Mouse (Mus musculus) lung, postnatal 0 days (tissue): ENCODE results near the gene Lbhd2. TPM values are rescaled to one million over a fixed set of nuclear protein-coding genes. Genes with fewer than 3 reads are reported as not detected.
A peak's percentile ranks its signal among the peaks of the same experiment; 100 is the strongest.

Experiments
- ATAC-seq: fragments of 200-750 bp; cut with Nextera tagmentation; 2 replicates; pipeline ENCODE4 v1.8.0; 2017; ENCODE audit warnings: moderate library complexity
- DNase-seq: peaks from one replicate; pipeline ENCODE4 v3.0.0-alpha.2; 2016; ENCODE audit warnings: low spot score
- H3K27ac ChIP-seq: fragments of 300-500 bp; sonication (generic); 2 replicates; pipeline ENCODE4 v1.5.1; 2014; ENCODE audit warnings: antibody characterized with exemption, mild to moderate bottlenecking, low read length, mixed read lengths
- H3K27me3 ChIP-seq: fragments of 300-500 bp; sonication (generic); replicated peaks from 2 replicates; pipeline ENCODE4 v1.6.1; 2014; ENCODE audit warnings: low read length, mixed read lengths; ENCODE audit not compliant: insufficient read depth
- H3K36me3 ChIP-seq: fragments of 300-500 bp; sonication (generic); 2 replicates; pipeline ENCODE4 v1.6.1; 2014; ENCODE audit warnings: low read length, mixed read lengths; ENCODE audit not compliant: insufficient read depth
- H3K4me1 ChIP-seq: fragments of 300-500 bp; sonication (generic); 2 replicates; pipeline ENCODE4 v1.6.1; 2014; ENCODE audit warnings: antibody characterized with exemption, low read depth, low read length, mixed read lengths; ENCODE audit not compliant: insufficient read depth
- H3K4me2 ChIP-seq: fragments of 300-500 bp; sonication (generic); replicated peaks from 2 replicates; pipeline ENCODE4 v1.6.1; 2014; ENCODE audit warnings: low read depth, mild to moderate bottlenecking, low read length, moderate library complexity, mixed read lengths
- H3K4me3 ChIP-seq: fragments of 300-500 bp; sonication (generic); 2 replicates; pipeline ENCODE4 v1.5.1; 2014; ENCODE audit warnings: low read depth, low read length
- H3K9ac ChIP-seq: fragments of 300-500 bp; sonication (generic); replicated peaks from 2 replicates; pipeline ENCODE4 v1.6.1; 2014; ENCODE audit warnings: low read depth, mild to moderate bottlenecking
- H3K9me3 ChIP-seq: fragments of 300-500 bp; sonication (generic); 2 replicates; pipeline ENCODE4 v1.6.1; 2016; ENCODE audit warnings: low read length, mixed read lengths
- CTCF ChIP-seq: IDR thresholded peaks from 2 replicates; pipeline ENCODE4 v1.5.1; 2016; ENCODE audit warnings: antibody characterized with exemption, mild to moderate bottlenecking
- EP300 ChIP-seq: IDR thresholded peaks from 2 replicates; pipeline ENCODE4 v1.6.1; 2016; ENCODE audit warnings: antibody characterized with exemption, mild to moderate bottlenecking, control low read depth
- WGBS: fragments of 180-500 bp; shearing (Covaris S2); extraction: QIAGEN DNeasy Blood & Tissue Kit; methylation state at CpG from one replicate; pipeline ENCODE4 v1.1.7; 2014; 5-methylcytosine and 5-hydroxymethylcytosine counted together
- polyA plus RNA-seq: library from polyadenylated mRNA; unstranded; fragments of >200 nt; fragmentation: Nextera tagmentation; extraction: Ambion mirVana; gene quantifications from 2 replicates; pipeline ENCODE4 v1.2.1, GENCODE M21; 2015

Lbhd2 gene
- polyA plus RNA-seq, 1 experiment from 2014 or later: 0.37 TPM

- H3K36me3 ChIP-seq: no peaks in the 10 kb centered on the region
- no peak overlapping the region for H3K9ac ChIP-seq
- ATAC-seq (no peak), DNase-seq (no peak)
- H3K27ac ChIP-seq: no peak overlapping the region
- 71% methylated on average over 7 of the region's 7 CpGs for WGBS
- TF ChIP-seq CTCF: no peak
- no peak for TF ChIP-seq EP300
- H3K4me1 ChIP-seq: peaks cover 27% of the 10 kb centered on the region; the same call in 1 of the 2 replicates
- no peaks in the 10 kb centered on the region for H3K27me3 ChIP-seq
- no peak overlapping the region for H3K4me2 ChIP-seq
- H3K4me3 ChIP-seq: no peak overlapping the region
- no peaks in the 10 kb centered on the region for H3K9me3 ChIP-seq
Observed at GRCm38 (mm10) chr12:111371905-111372304, 34.7 kb upstream of the Lbhd2 start.

GRCm38 (mm10) chr12:111373411-111373810 is 33.2 kb upstream of the Lbhd2 start:
- H3K4me2 ChIP-seq: no peak overlapping the region
- H3K4me1 ChIP-seq: peaks cover 23% of the 10 kb centered on the region; the same call in 1 of the 2 replicates
- WGBS: 49% methylated on average over 6 of the region's 6 CpGs

GRCm38 (mm10) chr12:111374727-111375126 is 31.9 kb upstream of the Lbhd2 start:
- Histone ChIP-seq H3K9me3 (no peaks in the 10 kb centered on the region), H3K27ac (0 out of 2 replicates have a peak overlapping the region, but pooled peaks have one; percentile 23)
- 43% methylated on average over 10 of the region's 10 CpGs for WGBS

More at GRCm38 (mm10) chr12:111373411-111373810, 33.2 kb upstream of the Lbhd2 start:
- H3K36me3 ChIP-seq: no peaks in the 10 kb centered on the region
- no peak overlapping the region for H3K27ac ChIP-seq
- no peak overlapping the region for H3K9ac ChIP-seq
- H3K27me3 ChIP-seq: no peaks in the 10 kb centered on the region
- no peaks in the 10 kb centered on the region for H3K9me3 ChIP-seq
- H3K4me3 ChIP-seq: no peak overlapping the region
- no peak for TF ChIP-seq CTCF
- TF ChIP-seq EP300: no peak
- ATAC-seq (no peak), DNase-seq (no peak)

DNA sequence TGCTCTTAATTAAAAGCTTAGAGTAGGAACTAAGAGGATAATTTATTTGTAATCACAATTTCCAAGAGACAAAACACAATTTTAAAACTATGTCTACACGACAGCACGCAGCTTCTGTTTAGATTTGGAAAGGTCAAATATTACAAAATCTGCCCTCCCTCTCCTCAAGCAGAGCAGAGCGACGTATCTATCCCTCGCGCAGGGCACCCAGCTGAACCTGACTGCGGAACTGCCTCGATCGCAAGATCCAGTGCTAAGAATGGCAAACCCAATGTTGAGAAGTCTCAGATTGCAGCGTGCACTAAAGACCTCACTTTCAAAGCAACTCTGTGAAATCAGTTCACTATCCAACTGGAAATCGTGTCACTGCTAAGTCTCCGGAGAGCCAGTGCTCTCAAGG is 31.1 kb upstream of the Lbhd2 start:
- Histone ChIP-seq H3K9me3 (no peaks in the 10 kb centered on the region), H3K9ac (peak overlapping the region; percentile 94), H3K4me2 (peak overlapping the region; percentile 83), H3K4me3 (peak overlapping the region; percentile 96), H3K4me1 (peaks cover 16% of the 10 kb centered on the region; the same call in 1 of the 2 replicates), H3K27ac (peak overlapping the region; percentile 99), H3K36me3 (no peaks in the 10 kb centered on the region), H3K27me3 (no peaks in the 10 kb centered on the region)
- DNase-seq (peak; percentile 62), ATAC-seq (no peak)
- WGBS: 11% methylated on average over 12 of the region's 12 CpGs
- TF ChIP-seq EP300 (no peak), CTCF (no peak)

More at GRCm38 (mm10) chr12:111374727-111375126, 31.9 kb upstream of the Lbhd2 start:
- Histone ChIP-seq H3K4me1 (peaks cover 16% of the 10 kb centered on the region; the same call in 1 of the 2 replicates), H3K4me2 (peak overlapping the region; percentile 83), H3K4me3 (peak overlapping the region; percentile 96; the same call in 1 of the 2 replicates), H3K9ac (no peak overlapping the region), H3K27me3 (no peaks in the 10 kb centered on the region), H3K36me3 (no peaks in the 10 kb centered on the region)
- TF ChIP-seq CTCF (no peak), EP300 (no peak)
- no peak for ATAC-seq
- DNase-seq: no peak

GRCm38 (mm10) chr12:111376053-111376452 is 30.6 kb upstream of the Lbhd2 start:
- H3K4me2 ChIP-seq: peak overlapping the region; percentile 83
- TF ChIP-seq EP300 (no peak), CTCF (no peak)

GRCm38 (mm10) chr12:111376826-111377331 is 29.7 kb upstream of the Lbhd2 start:
- Histone ChIP-seq H3K27me3 (no peaks in the 10 kb centered on the region), H3K36me3 (no peaks in the 10 kb centered on the region), H3K9me3 (no peaks in the 10 kb centered on the region), H3K4me2 (peak overlapping the region; percentile 83), H3K4me1 (peaks cover 16% of the 10 kb centered on the region; the same call in 1 of the 2 replicates), H3K27ac (peak overlapping the region; percentile 99), H3K4me3 (peak overlapping the region; percentile 96), H3K9ac (peak overlapping the region; percentile 94)
- DNase-seq (peak; percentile 79), ATAC-seq (peak; percentile 42)
- TF ChIP-seq EP300: peak; percentile 38; the same call in 1 of the 2 replicates
- TF ChIP-seq CTCF: peak; percentile 8; the same call in 1 of the 2 replicates
- WGBS: under 1% methylated on average over 38 of the region's 49 CpGs

More at GRCm38 (mm10) chr12:111376053-111376452, 30.6 kb upstream of the Lbhd2 start:
- Histone ChIP-seq H3K27me3 (no peaks in the 10 kb centered on the region), H3K36me3 (no peaks in the 10 kb centered on the region), H3K4me3 (peak overlapping the region; percentile 96), H3K27ac (peak overlapping the region; percentile 99), H3K4me1 (peaks cover 16% of the 10 kb centered on the region; the same call in 1 of the 2 replicates), H3K9ac (peak overlapping the region; percentile 94), H3K9me3 (no peaks in the 10 kb centered on the region)
- DNase-seq (peak; percentile 39), ATAC-seq (no peak)
- 7% methylated on average over 6 of the region's 6 CpGs for WGBS
